Mouse (Mus musculus) small intestine, adult 10 weeks (tissue): Measurements from ENCODE around the gene Ube2f. TPM values are rescaled to one million over a fixed set of nuclear protein-coding genes. Genes with fewer than 3 reads are reported as not detected.

Experiments
- polyA plus RNA-seq: library from polyadenylated mRNA; stranded (reverse); fragments of 350-450 nt; fragmentation: Illumina TruSeq; extraction: RNeasy Lipid Tissue Mini Kit (QIAGEN cat#74804); gene quantifications from one replicate; pipeline ENCODE4 v1.2.3, GENCODE M21; 2014; ENCODE audit warnings: low replicate concordance

Gene Ube2f
- 123 TPM for polyA plus RNA-seq

DNA sequence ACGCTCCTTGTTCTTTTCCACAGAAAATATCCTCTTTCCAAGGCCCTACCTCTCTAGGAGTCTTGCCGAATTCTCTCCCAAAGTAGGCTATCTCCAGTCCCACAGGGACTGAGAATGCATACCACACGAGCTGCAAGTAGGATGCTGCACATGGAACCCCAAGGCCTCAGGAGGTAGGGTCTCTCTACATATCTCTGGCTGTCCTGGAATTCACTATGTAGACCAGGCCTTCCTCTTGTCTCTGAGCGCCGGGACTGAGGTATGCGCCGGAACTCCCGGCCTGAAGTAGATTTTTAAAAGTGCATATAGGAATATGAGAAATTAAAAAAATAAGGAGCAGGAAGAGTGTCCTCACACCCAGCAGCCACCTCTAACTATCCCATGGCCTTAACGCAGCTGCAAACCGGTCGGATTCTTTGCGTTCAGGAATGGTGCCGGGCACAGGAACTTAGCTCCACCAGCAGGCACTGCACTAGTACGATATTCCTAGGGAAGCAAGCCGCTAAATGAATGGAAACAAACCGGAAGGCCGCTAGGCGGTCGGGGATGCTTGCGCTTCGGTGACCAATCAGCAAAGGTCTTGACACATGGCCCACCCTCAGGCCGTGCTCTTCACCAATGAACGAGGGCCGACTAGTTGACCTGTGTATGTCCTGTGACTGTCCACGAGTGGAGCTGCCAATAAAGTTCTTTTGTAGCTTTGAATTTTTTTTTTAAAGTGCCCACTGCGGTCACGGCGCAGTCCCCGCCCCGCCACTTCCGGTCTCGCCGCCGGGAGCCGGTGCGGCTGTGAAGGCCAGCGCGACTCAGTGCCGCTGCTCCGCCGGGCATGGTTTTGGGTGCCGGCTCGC, at the start of gene Ube2f:
Gene Ube2f, plus strand, starts transcription at position 741 of the 851 bp plus-strand sequence.

DNA sequence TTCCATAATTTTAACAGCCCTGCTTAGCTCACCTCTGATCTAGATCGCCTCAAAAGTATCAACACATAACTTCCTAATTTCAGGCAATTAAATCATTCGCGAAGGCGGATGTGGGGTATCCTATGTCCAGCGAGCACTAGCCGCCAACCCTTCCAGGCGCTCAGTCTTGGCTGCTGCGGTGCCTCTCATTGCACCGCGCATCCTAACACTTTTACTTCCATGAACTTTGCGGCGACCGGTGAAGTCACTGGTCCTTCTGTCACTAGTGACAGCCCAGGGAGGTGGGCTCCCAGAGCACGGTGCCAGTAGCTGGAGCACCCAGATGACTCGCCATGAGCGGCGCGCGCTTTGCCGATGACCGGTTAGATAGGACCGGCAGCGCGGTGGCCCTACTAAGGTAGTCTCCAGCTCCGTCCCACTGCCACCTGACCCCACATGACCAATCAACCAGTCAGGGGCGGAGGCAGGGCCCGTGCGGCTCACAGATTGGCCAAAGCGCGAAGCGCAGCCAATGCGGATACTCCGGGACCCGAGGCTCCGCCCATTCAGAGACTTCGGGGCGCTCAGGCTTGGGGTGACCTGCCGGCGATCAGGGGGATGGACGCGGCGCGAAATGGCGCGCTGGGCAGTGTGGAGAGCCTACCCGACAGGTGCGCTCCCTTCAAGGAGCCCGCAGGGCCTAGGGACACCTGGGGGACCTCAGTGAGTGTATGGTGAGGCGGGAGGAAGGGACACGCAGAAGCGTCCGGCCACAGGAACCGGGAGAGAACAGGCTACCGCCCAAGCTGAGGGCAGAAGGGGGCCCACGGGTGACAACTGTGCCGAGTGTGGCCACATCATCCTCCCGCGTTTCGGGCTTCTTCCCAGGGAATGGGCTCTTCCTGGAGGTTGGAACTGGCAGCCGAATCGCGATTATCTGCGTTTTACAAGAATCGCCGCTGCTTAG, 48.0 kb downstream of the Ube2f start, which contains the start of gene Scly:
Gene Scly, plus strand, starts transcription at position 540 of the 946 bp plus-strand sequence.

DNA sequence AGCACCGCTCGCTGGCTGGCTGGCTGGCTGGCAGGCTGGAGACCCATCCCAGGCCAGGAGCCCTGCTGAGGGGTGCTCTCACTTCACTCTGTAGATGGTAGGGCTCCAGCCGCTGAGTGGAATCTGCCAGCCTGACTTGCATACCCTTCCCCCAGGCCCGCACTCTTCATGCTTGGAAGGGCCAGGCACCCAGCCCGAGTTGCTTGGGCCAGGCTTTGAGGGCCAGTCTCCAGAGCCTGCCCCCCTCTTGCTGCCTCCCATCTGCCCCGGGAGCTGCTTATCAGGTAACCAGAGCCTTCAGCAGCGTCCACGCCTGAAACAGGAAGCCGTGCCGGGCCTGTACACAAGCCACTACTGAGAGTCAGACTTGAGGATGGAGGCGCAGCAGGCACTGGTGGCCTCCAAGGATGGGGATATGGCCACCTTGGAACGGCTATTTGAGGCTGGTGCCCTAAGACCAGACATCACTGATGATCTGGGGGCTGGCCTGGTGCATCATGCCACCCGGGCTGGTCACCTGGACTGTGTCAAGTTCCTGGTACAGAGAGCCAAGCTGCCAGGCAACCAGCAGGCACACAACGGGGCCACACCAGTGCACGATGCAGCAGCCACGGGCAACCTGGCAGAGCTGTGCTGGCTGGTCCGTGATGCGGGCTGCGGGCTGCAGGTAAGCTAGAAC, 71.8 kb downstream of the Ube2f start, which contains the start of gene Espnl:
Gene Espnl, plus strand, starts transcription at position 316 of the 679 bp plus-strand sequence.

Other genes with a start within 250 kb of the Ube2f start
- gene Rbm44, start 105.2 kb upstream of the Ube2f start, polyA plus RNA-seq = 1.0 TPM
- gene Ramp1, start 70.5 kb upstream of the Ube2f start, polyA plus RNA-seq = 1.0 TPM
- 3.2 TPM for gene Scly, start 48.0 kb downstream of the Ube2f start, polyA plus RNA-seq
- not detected for gene Espnl, start 71.8 kb downstream of the Ube2f start, polyA plus RNA-seq
- not detected for gene Klhl30, start 100.7 kb downstream of the Ube2f start, polyA plus RNA-seq
- 3.1 TPM for gene Erfe, start 116.1 kb downstream of the Ube2f start, polyA plus RNA-seq
- 25.6 TPM for gene Ilkap, start 148.5 kb downstream of the Ube2f start, polyA plus RNA-seq
- 0.30 TPM for gene Hes6, start 163.7 kb downstream of the Ube2f start, polyA plus RNA-seq
- 4.4 TPM for gene Per2, start 209.0 kb downstream of the Ube2f start, polyA plus RNA-seq
- gene Traf3ip1, start 244.3 kb downstream of the Ube2f start, polyA plus RNA-seq = 3.3 TPM